Mouse (Mus musculus) inflammation-experienced regulatory T-cells (primary cell): ENCODE measurements around the gene Fam24a. TPM values are rescaled to one million over a fixed set of nuclear protein-coding genes. Genes with fewer than 3 reads are reported as not detected.

Source experiments
- polyA plus RNA-seq, 2 experiments: library from polyadenylated mRNA; unstranded; fragments of 100-300 nt; shearing (Covaris generic); gene quantifications; one replicate each; pipeline ENCODE4 v1.2.1; 2017

Fam24a gene
- polyA plus RNA-seq = under 1 TPM in 1 of 2 experiments, not detected in 1; 0.40 TPM

DNA sequence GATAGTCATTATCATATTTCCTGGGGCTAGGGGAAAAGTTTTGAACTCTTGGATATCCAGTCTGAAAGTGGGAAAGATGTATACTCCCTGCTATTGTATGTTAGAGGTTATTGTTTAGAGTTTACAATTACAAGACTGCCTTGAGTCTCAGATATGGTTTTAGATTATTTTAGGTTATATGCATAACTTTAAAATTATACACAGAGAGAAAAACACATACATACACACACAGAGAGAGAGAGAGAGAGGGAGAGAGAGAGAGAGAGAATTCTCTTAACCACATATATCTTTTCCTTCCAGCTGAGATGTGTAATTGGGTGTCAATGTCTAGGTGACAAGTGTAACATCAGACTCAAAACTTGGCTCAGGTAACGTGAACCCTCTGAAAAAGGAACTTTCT, at the start of gene Fam24a:
Gene Fam24a (plus strand): TSS at position 301 of the 400 bp plus-strand sequence.

DNA sequence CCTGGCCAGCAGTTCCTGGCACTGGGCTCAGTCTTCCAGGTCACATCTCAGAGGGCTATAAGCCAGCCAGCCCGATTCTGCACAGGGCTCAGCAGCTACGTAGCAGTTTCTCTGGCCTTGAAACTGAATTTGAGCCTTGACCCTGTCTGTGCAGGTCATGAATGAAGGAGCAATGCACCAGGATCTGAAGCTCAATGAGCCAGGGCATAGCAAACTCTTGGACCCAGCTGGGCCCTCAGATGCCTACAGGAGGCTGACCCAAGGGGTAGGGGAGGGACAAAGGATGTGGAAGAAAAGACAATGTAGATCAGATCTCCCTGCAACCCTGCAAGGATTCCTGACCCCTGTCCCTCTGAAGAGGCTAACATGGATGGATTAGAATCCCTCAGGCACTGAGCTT, 11.5 kb upstream of the Fam24a start, which contains the start of gene Cuzd1:
Gene Cuzd1 (minus strand): TSS at position 101 of the 400 bp plus-strand sequence.

DNA sequence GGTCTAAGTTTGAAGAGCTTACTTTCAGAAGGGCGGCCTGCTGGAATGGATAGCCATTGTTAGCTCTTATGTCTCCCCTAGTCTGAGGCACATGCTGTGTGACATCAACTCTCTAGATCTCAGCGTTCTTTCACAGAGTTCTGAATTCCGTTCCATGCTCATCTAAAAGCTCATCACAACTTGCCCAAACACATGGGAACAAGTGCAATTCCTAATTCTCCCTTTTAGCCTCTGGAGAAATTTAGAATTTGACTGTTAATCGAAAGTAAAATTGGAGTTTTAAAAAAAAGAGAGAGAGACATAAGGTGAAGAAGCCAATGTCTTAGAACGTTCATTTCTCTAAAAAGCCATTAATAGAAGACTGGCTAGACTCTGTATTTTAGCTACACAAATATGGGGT, 4.2 kb upstream of the Fam24a start, which contains the start of gene Fam24b:
Gene Fam24b (minus strand): TSS at position 101 of the 400 bp plus-strand sequence.

DNA sequence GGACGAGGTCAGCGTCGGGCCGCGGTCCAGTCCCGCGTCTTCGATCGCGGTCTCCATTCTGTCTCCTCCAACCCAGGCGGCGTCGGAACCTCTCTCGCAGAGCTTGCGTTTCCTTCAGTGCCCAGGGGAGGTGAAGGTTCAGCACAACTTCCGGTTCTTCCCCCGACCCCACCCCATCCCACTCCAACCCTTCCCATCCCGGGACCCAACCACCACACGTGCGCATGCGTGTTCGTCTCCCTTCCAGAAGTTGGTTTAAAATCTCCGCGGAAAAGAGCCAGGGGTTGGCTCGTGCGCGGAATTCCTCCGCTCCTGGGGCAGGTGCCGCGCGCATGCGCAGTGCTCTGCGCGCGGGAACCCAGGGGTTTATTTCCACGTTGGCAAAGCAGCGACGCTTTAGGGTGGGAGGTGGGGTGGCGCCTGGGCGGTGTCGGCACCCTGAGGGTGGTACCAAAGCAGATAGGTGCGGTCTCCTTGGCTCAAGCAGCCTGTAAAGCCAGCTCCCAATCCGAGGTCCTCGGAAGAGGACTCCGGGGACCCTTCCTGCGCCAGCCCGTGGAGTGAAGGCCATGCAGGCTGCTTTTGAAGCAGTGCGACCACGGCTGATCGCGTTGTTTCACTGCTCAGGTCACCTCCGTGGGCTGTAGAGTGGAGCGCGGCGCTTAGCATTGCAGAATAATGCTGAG, 29.1 kb downstream of the Fam24a start, which contains the start of gene 2310057M21Rik:
Gene 2310057M21Rik (minus strand): TSS at position 145 of the 686 bp plus-strand sequence.

DNA sequence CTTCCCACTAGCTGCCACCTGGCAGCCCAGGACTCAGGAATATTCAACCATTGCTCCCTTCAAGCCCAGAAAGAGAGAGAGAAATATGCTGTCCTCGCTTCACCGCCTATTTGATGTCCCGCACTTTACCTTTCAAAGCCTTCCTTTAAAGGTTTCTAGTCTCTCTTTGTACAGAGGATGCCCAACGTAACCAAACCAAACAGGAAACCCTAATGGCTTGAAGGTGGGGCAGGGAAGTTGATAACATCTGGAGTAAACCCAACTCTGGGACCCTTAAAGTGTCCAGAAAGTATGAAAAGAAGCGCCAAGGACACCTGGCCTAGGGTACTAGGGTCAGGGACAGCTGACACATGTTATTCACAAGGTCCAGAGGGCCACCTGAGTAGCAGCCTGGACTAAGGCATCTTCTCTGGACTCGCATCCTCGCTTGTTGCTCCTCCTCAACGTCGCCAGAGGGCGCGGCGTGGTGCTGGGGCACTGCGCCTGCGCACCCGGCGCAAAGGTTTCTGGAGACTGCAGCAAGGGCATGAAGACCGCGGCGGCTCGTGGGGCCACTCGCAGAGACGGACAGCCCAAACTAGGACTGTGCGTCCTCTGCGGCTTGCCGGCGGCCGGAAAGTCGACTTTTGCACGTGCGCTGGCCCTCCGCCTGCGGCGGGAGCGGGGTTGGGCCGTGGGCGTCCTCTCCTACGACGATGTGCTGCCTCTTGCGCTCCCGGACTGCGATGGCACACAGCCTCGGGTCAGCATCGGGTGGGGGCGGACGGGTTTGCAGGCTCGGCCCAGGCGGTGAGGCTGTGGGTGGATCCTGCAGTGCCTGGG, 37.2 kb downstream of the Fam24a start, which contains the start of gene Pstk:
Gene Pstk (plus strand): TSS at position 494 of the 822 bp plus-strand sequence.

Other genes with a start within 250 kb of the Fam24a start
- not detected for gene 4933402N03Rik, start 187.6 kb upstream of the Fam24a start, polyA plus RNA-seq
- gene 5430419D17Rik, start 159.5 kb upstream of the Fam24a start, polyA plus RNA-seq = under 1 TPM; 0.10 to 0.45 TPM
- under 1 TPM in 1 of 2 experiments, not detected in 1; 0.24 TPM for gene Cuzd1, start 11.6 kb upstream of the Fam24a start, polyA plus RNA-seq
- not detected for gene Fam24b, start 4.3 kb upstream of the Fam24a start, polyA plus RNA-seq
- gene 2310057M21Rik, start 28.9 kb downstream of the Fam24a start, polyA plus RNA-seq = 10 to 100 TPM; 24.2 to 24.7 TPM
- 10 to 100 TPM; 45.2 to 64.5 TPM for gene Pstk, start 37.3 kb downstream of the Fam24a start, polyA plus RNA-seq
- gene Ikzf5, start 76.7 kb downstream of the Fam24a start, polyA plus RNA-seq = 10 to 100 TPM; 23.7 to 26.6 TPM
- 10 to 100 TPM; 47.5 to 64.5 TPM for gene Acadsb, start 76.7 kb downstream of the Fam24a start, polyA plus RNA-seq
- under 1 TPM in 1 of 2 experiments, not detected in 1; 0.32 TPM for gene Hmx3, start 209.0 kb downstream of the Fam24a start, polyA plus RNA-seq
- under 1 TPM in 1 of 2 experiments, not detected in 1; 0.15 TPM for gene Hmx2, start 214.9 kb downstream of the Fam24a start, polyA plus RNA-seq
- 100 to 1,000 TPM; 148 to 158 TPM for gene Bub3, start 226.4 kb downstream of the Fam24a start, polyA plus RNA-seq